Mouse (Mus musculus): ENCODE results near the gene Rgs1. TPM values are rescaled to one million over a fixed set of nuclear protein-coding genes. Genes with fewer than 3 reads are reported as not detected.

The Rgs1 gene
- polyA plus RNA-seq, 1 experiment from 2014 or later, result 0.38 TPM

Other genes with a start within 250 kb of the Rgs1 start
- gene Rgs2, start 245.1 kb downstream of the Rgs1 start, polyA plus RNA-seq (2014; fragmentation: Nextera tagmentation; extraction: Ambion mirVana), result 19.8 and 23.6 TPM in 2 replicates
- not detected in 2 replicates for gene Rgs13, start 71.9 kb downstream of the Rgs1 start, polyA plus RNA-seq (2014; fragmentation: Nextera tagmentation; extraction: Ambion mirVana)